Mouse (Mus musculus): ENCODE measurements at regions not wholly inside any gene's neighbourhood (a gene's known extent, or its start where the extent isn't known, plus 50 kb on each side); places are given as distances from the start of the nearest gene placed in this dataset.
A peak's percentile ranks its signal among the peaks of the same experiment; 100 is the strongest.

DNA sequence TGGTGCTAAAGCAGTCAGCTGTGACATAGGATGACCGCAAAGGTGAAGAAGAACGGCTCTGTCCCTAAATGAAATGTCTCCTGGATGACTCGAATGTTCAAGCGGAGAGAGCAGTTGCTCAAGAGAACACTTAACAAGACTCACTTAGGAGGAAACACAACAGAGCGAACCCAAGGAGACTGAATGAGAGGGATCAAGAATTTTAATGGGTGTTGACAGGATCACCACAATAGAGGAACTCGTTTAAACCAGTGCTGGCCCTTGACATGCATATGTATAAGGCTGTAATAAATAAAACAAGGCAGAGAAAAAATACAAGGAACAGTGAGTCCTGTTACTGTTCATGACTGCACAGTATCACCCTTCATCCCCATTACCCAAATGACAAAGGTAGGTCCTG is 134.4 kb upstream of the Id4 start:
- WGBS (ENCODE audit: insufficient replicate concordance): 70% methylated on average over 6 of the region's 6 CpGs
- no peak overlapping the region for H3K4me3 ChIP-seq (ENCODE audit: low read depth, low read length)
- no peaks in the 10 kb centered on the region for H3K9me3 ChIP-seq (ENCODE audit: low read length)
- H3K9ac ChIP-seq (replicated peaks): no peak overlapping the region
- H3K4me2 ChIP-seq (ENCODE audit: low read depth, low read length): no peak overlapping the region
- no peak for ATAC-seq
- no peaks in the 10 kb centered on the region for H3K36me3 ChIP-seq (replicated peaks; ENCODE audit: insufficient read depth, low read length)
- peaks cover 2% of the 10 kb centered on the region; the same call in 1 of the 2 replicates for H3K27me3 ChIP-seq (ENCODE audit: insufficient read depth, low read length)
- H3K4me1 ChIP-seq (ENCODE audit: insufficient read depth): no peaks in the 10 kb centered on the region
- TF ChIP-seq EP300 (IDR thresholded peaks at IDR 0.05; ENCODE audit: low read depth): no peak
- TF ChIP-seq CTCF (IDR thresholded peaks at IDR 0.05; ENCODE audit: low read depth): no peak
- no peak overlapping the region for H3K27ac ChIP-seq (ENCODE audit: low read depth)
- DNase-seq: no peak

DNA sequence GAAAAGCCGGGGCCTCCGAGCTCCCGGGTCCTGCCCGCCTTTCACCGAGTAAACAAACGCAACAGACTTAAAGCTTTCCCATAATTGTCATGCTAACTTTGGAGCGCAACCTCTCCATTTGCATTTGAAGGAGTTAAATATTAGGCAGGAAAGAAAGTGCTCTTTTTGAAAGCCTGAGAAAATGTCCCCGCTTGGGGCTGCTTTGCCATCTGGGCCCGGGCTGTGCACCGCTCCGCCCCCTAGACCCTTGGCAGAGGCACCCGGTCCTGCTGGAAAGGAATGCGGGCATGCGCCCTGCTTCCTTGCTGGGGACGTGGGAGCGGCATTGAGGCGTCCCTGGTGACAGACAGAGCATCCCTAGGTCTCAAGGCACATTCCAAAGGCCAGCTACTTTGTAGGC is 130.3 kb upstream of the Id4 start:
- Histone ChIP-seq H3K27ac (ENCODE audit: low read depth) (no peak overlapping the region), H3K27me3 (ENCODE audit: insufficient read depth, low read length) (peaks cover 2% of the 10 kb centered on the region; the same call in 1 of the 2 replicates), H3K36me3 (replicated peaks; ENCODE audit: insufficient read depth, low read length) (no peaks in the 10 kb centered on the region), H3K9ac (replicated peaks) (no peak overlapping the region), H3K4me2 (ENCODE audit: low read depth, low read length) (peak overlapping the region; percentile 52; the same call in 1 of the 2 replicates), H3K4me1 (ENCODE audit: insufficient read depth) (no peaks in the 10 kb centered on the region), H3K4me3 (ENCODE audit: low read depth, low read length) (peak overlapping the region; percentile 13; the same call in 1 of the 2 replicates), H3K9me3 (ENCODE audit: low read length) (no peaks in the 10 kb centered on the region)
- TF ChIP-seq CTCF (IDR thresholded peaks at IDR 0.05; ENCODE audit: low read depth) (no peak), EP300 (IDR thresholded peaks at IDR 0.05; ENCODE audit: low read depth) (no peak)
- 9% methylated on average over 17 of the region's 17 CpGs for WGBS (ENCODE audit: insufficient replicate concordance)
- ATAC-seq: no peak
- no peak for DNase-seq

DNA sequence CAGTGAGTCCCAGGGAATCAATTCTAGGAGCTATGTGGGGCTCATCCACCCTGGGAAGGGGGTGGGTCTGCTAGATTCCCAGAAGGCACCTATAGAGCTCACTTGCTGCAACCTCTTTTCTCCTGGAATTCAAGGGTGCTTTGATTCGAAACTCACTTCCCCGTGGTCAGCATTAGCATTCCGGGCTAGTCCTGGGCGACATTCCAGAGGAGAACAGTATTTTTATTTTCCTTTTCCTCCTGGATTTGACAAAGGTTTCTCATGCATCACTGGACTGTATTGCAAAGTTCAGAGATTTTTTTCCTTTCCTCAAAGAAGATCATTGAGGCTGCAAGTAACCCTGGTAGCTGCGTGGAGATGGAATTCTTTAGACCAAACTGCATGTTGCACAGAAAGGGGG is 129.3 kb upstream of the Id4 start:
- WGBS (ENCODE audit: insufficient replicate concordance): 50% methylated on average over 5 of the region's 5 CpGs
- no peak for ATAC-seq
- no peaks in the 10 kb centered on the region for H3K4me1 ChIP-seq (ENCODE audit: insufficient read depth)
- H3K4me3 ChIP-seq (ENCODE audit: low read depth, low read length): no peak overlapping the region
- DNase-seq: no peak
- TF ChIP-seq CTCF (IDR thresholded peaks at IDR 0.05; ENCODE audit: low read depth): no peak
- no peak for TF ChIP-seq EP300 (IDR thresholded peaks at IDR 0.05; ENCODE audit: low read depth)
- peaks cover 2% of the 10 kb centered on the region; the same call in 1 of the 2 replicates for H3K27me3 ChIP-seq (ENCODE audit: insufficient read depth, low read length)
- no peak overlapping the region for H3K4me2 ChIP-seq (ENCODE audit: low read depth, low read length)
- no peaks in the 10 kb centered on the region for H3K9me3 ChIP-seq (ENCODE audit: low read length)
- H3K27ac ChIP-seq (ENCODE audit: low read depth): no peak overlapping the region
- no peaks in the 10 kb centered on the region for H3K36me3 ChIP-seq (replicated peaks; ENCODE audit: insufficient read depth, low read length)
- no peak overlapping the region for H3K9ac ChIP-seq (replicated peaks)

DNA sequence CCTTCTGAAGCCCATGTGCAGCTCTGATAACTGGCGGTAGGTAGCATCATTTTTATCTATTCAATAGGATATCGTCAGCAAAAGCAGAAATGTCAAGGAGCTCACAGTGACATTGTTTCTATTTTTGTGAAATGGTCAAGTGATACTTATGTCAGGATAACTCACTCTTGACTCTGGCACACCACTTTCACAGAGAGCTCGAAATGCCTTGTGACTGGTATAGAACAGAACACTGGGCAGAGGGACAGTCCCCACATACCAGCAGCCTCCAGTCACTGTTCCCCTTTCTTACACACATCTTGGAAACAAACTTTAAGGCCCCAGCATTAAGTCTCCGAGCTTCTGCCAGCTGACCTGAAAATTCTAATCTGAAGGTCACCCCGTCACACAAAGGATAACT is 115.1 kb upstream of the Id4 start:
- H3K4me2 ChIP-seq (ENCODE audit: low read depth, low read length): no peak overlapping the region
- WGBS (ENCODE audit: insufficient replicate concordance): 73% methylated on average over 5 of the region's 5 CpGs
- H3K27ac ChIP-seq (ENCODE audit: low read depth): no peak overlapping the region
- no peak for TF ChIP-seq CTCF (IDR thresholded peaks at IDR 0.05; ENCODE audit: low read depth)
- TF ChIP-seq EP300 (IDR thresholded peaks at IDR 0.05; ENCODE audit: low read depth): no peak
- no peak overlapping the region for H3K9ac ChIP-seq (replicated peaks)
- H3K4me1 ChIP-seq (ENCODE audit: insufficient read depth): no peaks in the 10 kb centered on the region
- ATAC-seq (no peak), DNase-seq (no peak)
- H3K27me3 ChIP-seq (ENCODE audit: insufficient read depth, low read length): no peaks in the 10 kb centered on the region
- no peak overlapping the region for H3K4me3 ChIP-seq (ENCODE audit: low read depth, low read length)
- no peaks in the 10 kb centered on the region for H3K9me3 ChIP-seq (ENCODE audit: low read length)
- H3K36me3 ChIP-seq (replicated peaks; ENCODE audit: insufficient read depth, low read length): no peaks in the 10 kb centered on the region

DNA sequence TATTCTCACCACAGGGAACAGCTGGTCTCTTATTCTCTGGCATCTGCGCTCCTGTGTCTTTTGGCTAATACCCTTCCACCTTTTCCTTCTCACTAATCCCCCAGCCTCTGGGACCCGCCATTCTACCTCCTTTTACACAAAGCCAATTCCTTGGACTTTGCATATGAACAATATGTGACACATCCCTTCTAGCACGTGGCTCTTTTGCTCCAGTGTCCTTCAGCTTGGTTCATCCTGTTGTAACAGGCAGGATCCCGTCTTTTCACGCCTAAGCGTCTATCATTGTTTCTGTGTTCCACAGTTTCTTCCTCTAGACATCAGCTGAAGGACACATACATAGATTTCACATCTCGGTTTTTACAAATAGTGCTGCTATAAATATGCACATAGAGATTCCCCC is 114.0 kb upstream of the Id4 start:
- Histone ChIP-seq H3K4me2 (ENCODE audit: low read depth, low read length) (no peak overlapping the region), H3K27me3 (ENCODE audit: insufficient read depth, low read length) (no peaks in the 10 kb centered on the region), H3K9ac (replicated peaks) (no peak overlapping the region), H3K4me1 (ENCODE audit: insufficient read depth) (no peaks in the 10 kb centered on the region), H3K4me3 (ENCODE audit: low read depth, low read length) (no peak overlapping the region), H3K9me3 (ENCODE audit: low read length) (no peaks in the 10 kb centered on the region), H3K27ac (ENCODE audit: low read depth) (no peak overlapping the region), H3K36me3 (replicated peaks; ENCODE audit: insufficient read depth, low read length) (no peaks in the 10 kb centered on the region)
- WGBS (ENCODE audit: insufficient replicate concordance): 75% methylated on average over 7 of the region's 7 CpGs
- TF ChIP-seq EP300 (IDR thresholded peaks at IDR 0.05; ENCODE audit: low read depth): no peak
- ATAC-seq (no peak), DNase-seq (no peak)

DNA sequence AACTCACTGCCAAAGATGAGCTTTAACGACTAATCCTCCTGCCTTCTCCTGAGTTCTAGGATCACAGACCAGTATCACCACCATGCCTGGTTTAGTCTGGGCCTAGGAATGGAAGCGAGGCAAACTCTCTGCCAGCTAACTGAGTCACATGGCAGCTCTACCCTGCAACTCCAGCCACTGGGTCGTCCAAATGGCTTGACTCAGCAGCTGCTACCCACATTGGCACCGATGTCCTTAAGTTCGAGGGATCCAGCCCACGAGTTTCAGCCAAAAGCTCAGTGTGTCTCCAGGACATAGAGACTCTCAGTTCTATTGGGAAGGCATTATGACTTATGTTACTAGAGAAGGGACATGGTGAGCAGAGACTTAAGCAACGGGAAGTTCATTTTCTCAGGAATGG is 107.8 kb upstream of the Id4 start:
- H3K4me2 ChIP-seq (ENCODE audit: low read depth, low read length): no peak overlapping the region
- no peaks in the 10 kb centered on the region for H3K4me1 ChIP-seq (ENCODE audit: insufficient read depth)
- H3K27ac ChIP-seq (ENCODE audit: low read depth): no peak overlapping the region
- H3K36me3 ChIP-seq (replicated peaks; ENCODE audit: insufficient read depth, low read length): no peaks in the 10 kb centered on the region
- no peak overlapping the region for H3K4me3 ChIP-seq (ENCODE audit: low read depth, low read length)
- no peaks in the 10 kb centered on the region for H3K27me3 ChIP-seq (ENCODE audit: insufficient read depth, low read length)
- TF ChIP-seq CTCF (IDR thresholded peaks at IDR 0.05; ENCODE audit: low read depth) (no peak), EP300 (IDR thresholded peaks at IDR 0.05; ENCODE audit: low read depth) (no peak)
- 65% methylated on average over 7 of the region's 7 CpGs for WGBS (ENCODE audit: insufficient replicate concordance)
- H3K9ac ChIP-seq (replicated peaks): no peak overlapping the region
- no peaks in the 10 kb centered on the region for H3K9me3 ChIP-seq (ENCODE audit: low read length)
- DNase-seq: no peak
- no peak for ATAC-seq

All from liver, postnatal 0 days (tissue).